Mouse (Mus musculus) left cerebral cortex, postnatal 14 days (tissue): Measurements from ENCODE around the gene Grip1. TPM values are rescaled to one million over a fixed set of nuclear protein-coding genes. Genes with fewer than 3 reads are reported as not detected.

Source experiments
- DNase-seq, 2 experiments: peaks; one replicate each; pipeline ENCODE4 v3.0.0; 2021 to 2022; ENCODE audit warnings: low spot score in 2 of 2, mixed read lengths in 1 of 2
- intact Hi-C: fragments of 180-260 bp; cut with DNase I; formaldehyde crosslinking; loops from one replicate; pipeline ENCODE4 v1.15.1; 2025
- total RNA-seq, 2 experiments: library from RNA; stranded (reverse); gene quantifications; 2 replicates each; pipeline ENCODE4 v1.2.3; 2021

Gene Grip1
- total RNA-seq, 2 experiments from 2014 or later = 31.4 to 31.8 TPM

GRCm38 (mm10) chr10:119721887-119722286, 268.3 kb downstream of the Grip1 start:
- intact Hi-C loops = no loop called here
- DNase-seq = no peak

- DNase-seq = no peak
- intact Hi-C loops = no loop called here
These were observed 268.8 kb downstream of the Grip1 start for GRCm38 (mm10) chr10:119722471-119722870.

GRCm38 (mm10) chr10:119723671-119724070, 270.0 kb downstream of the Grip1 start:
- intact Hi-C loops = no loop called here
- no peak for DNase-seq

- no peak for DNase-seq
- intact Hi-C loops = no loop called here
These were observed 271.7 kb downstream of the Grip1 start for GRCm38 (mm10) chr10:119725363-119725762.

GRCm38 (mm10) chr10:119725966-119726365, 272.3 kb downstream of the Grip1 start:
- intact Hi-C loops = no loop called here
- DNase-seq = no peak

GRCm38 (mm10) chr10:119726921-119727320, 273.3 kb downstream of the Grip1 start:
- intact Hi-C loops = no loop called here
- DNase-seq = no peak

GRCm38 (mm10) chr10:119730206-119730605, 276.6 kb downstream of the Grip1 start:
- DNase-seq = no peak
- intact Hi-C loops = no loop called here

GRCm38 (mm10) chr10:119735011-119735992, 281.7 kb downstream of the Grip1 start:
- intact Hi-C loops = no loop called here
- DNase-seq = no peak

- intact Hi-C loops = no loop called here
- no peak for DNase-seq
These were observed 285.8 kb downstream of the Grip1 start for GRCm38 (mm10) chr10:119739466-119739865.

- intact Hi-C loops = no loop called here
- DNase-seq = no peak
These were observed 289.1 kb downstream of the Grip1 start for GRCm38 (mm10) chr10:119742722-119743121.

GRCm38 (mm10) chr10:119752361-119752798, 298.8 kb downstream of the Grip1 start:
- intact Hi-C loops = no loop called here
- no peak for DNase-seq

- no peak for DNase-seq
- intact Hi-C loops = no loop called here
These were observed 302.6 kb downstream of the Grip1 start for GRCm38 (mm10) chr10:119756271-119756670.

GRCm38 (mm10) chr10:119757219-119757618, 303.6 kb downstream of the Grip1 start:
- intact Hi-C loops = no loop called here
- DNase-seq = no peak

GRCm38 (mm10) chr10:119761451-119762367, 308.1 kb downstream of the Grip1 start:
- intact Hi-C loops = no loop called here
- peak; percentile 12 to 18 for DNase-seq

- no peak for DNase-seq
- intact Hi-C loops = loop anchor here (5.0 kb wide), 1 partner anchor 132 kb away; no protein-coding TSS in a partner anchor
These were observed 325.2 kb downstream of the Grip1 start for GRCm38 (mm10) chr10:119778871-119779270.

GRCm38 (mm10) chr10:119779657-119780056, 326.0 kb downstream of the Grip1 start:
- intact Hi-C loops = loop anchor here (5.0 kb wide), 1 partner anchor 132 kb away; no protein-coding TSS in a partner anchor
- no peak for DNase-seq

GRCm38 (mm10) chr10:119790507-119790906, 336.9 kb downstream of the Grip1 start:
- DNase-seq = no peak
- intact Hi-C loops = no loop called here

- no peak for DNase-seq
These were observed 348.8 kb downstream of the Grip1 start for GRCm38 (mm10) chr10:119802421-119802820.

GRCm38 (mm10) chr10:119803633-119804422, 350.2 kb downstream of the Grip1 start:
- intact Hi-C loops = loop anchor here (5.0 to 10.0 kb wide), 3 partner anchors 261 to 398 kb away; partner anchors contain the start of genes Irak3 and Tmbim4

More at GRCm38 (mm10) chr10:119802421-119802820, 348.8 kb downstream of the Grip1 start:
- intact Hi-C loops = loop anchor here (5.0 to 10.0 kb wide), 3 partner anchors 262 to 400 kb away; partner anchors contain the start of genes Irak3 and Tmbim4

More at GRCm38 (mm10) chr10:119803633-119804422, 350.2 kb downstream of the Grip1 start:
- DNase-seq = peak; percentile 79 to 91
